Mouse (Mus musculus): ENCODE data around the gene Mpst. TPM values are rescaled to one million over a fixed set of nuclear protein-coding genes. Genes with fewer than 3 reads are reported as not detected.

The Mpst gene
- polyA plus RNA-seq, 1 experiment from 2014 or later: 4.4 TPM

GRCm38 (mm10) chr15:78378556-78378955 is 27.7 kb upstream of the Mpst start:
- no peaks in the 10 kb centered on the region for H3K4me1 ChIP-seq (ENCODE audit: control insufficient read depth, insufficient read depth, low read length)
- H3K4me3 ChIP-seq (ENCODE audit: low read depth, low read length): no peak overlapping the region
- H3K9me3 ChIP-seq (ENCODE audit: control insufficient read depth, low read depth, low read length): no peaks in the 10 kb centered on the region
- no peak overlapping the region for H3K4me2 ChIP-seq (replicated peaks; ENCODE audit: low read depth, low read length)
- no peak overlapping the region for H3K9ac ChIP-seq (replicated peaks; ENCODE audit: low read depth, low read length)
- no peaks in the 10 kb centered on the region for H3K27me3 ChIP-seq (ENCODE audit: control insufficient read depth, insufficient read depth, low read length)
- no peak for ATAC-seq (ENCODE audit: insufficient number of reproducible peaks, insufficient read depth, low FRiP score, low read depth)
- H3K36me3 ChIP-seq (ENCODE audit: control insufficient read depth, insufficient read depth, low read length): no peaks in the 10 kb centered on the region
- no peak overlapping the region for H3K27ac ChIP-seq (ENCODE audit: low read length)
- 57% methylated on average over 10 of the region's 10 CpGs for WGBS

GRCm38 (mm10) chr15:78380208-78380607 is 26.0 kb upstream of the Mpst start:
- Histone ChIP-seq H3K4me3 (ENCODE audit: low read depth, low read length) (no peak overlapping the region), H3K27me3 (ENCODE audit: control insufficient read depth, insufficient read depth, low read length) (no peaks in the 10 kb centered on the region), H3K27ac (ENCODE audit: low read length) (no peak overlapping the region), H3K4me1 (ENCODE audit: control insufficient read depth, insufficient read depth, low read length) (no peaks in the 10 kb centered on the region), H3K36me3 (ENCODE audit: control insufficient read depth, insufficient read depth, low read length) (no peaks in the 10 kb centered on the region), H3K9me3 (ENCODE audit: control insufficient read depth, low read depth, low read length) (no peaks in the 10 kb centered on the region), H3K9ac (replicated peaks; ENCODE audit: low read depth, low read length) (no peak overlapping the region), H3K4me2 (replicated peaks; ENCODE audit: low read depth, low read length) (no peak overlapping the region)
- ATAC-seq (ENCODE audit: insufficient number of reproducible peaks, insufficient read depth, low FRiP score, low read depth): no peak
- WGBS: 78% methylated on average over 2 of the region's 2 CpGs

GRCm38 (mm10) chr15:78380741-78381140 is 25.5 kb upstream of the Mpst start:
- H3K9me3 ChIP-seq (ENCODE audit: control insufficient read depth, low read depth, low read length): no peaks in the 10 kb centered on the region
- no peaks in the 10 kb centered on the region for H3K36me3 ChIP-seq (ENCODE audit: control insufficient read depth, insufficient read depth, low read length)
- ATAC-seq (ENCODE audit: insufficient number of reproducible peaks, insufficient read depth, low FRiP score, low read depth): no peak
- no peak overlapping the region for H3K27ac ChIP-seq (ENCODE audit: low read length)
- H3K27me3 ChIP-seq (ENCODE audit: control insufficient read depth, insufficient read depth, low read length): no peaks in the 10 kb centered on the region; the same call in 1 of the 2 replicates
- no peaks in the 10 kb centered on the region for H3K4me1 ChIP-seq (ENCODE audit: control insufficient read depth, insufficient read depth, low read length)
- no peak overlapping the region for H3K9ac ChIP-seq (replicated peaks; ENCODE audit: low read depth, low read length)
- WGBS: 63% methylated on average over 4 of the region's 4 CpGs
- no peak overlapping the region for H3K4me3 ChIP-seq (ENCODE audit: low read depth, low read length)
- no peak overlapping the region for H3K4me2 ChIP-seq (replicated peaks; ENCODE audit: low read depth, low read length)

GRCm38 (mm10) chr15:78382115-78382514 is 24.1 kb upstream of the Mpst start:
- H3K9me3 ChIP-seq (ENCODE audit: control insufficient read depth, low read depth, low read length): no peaks in the 10 kb centered on the region
- WGBS: 83% methylated on average over 4 of the region's 4 CpGs
- no peak for ATAC-seq (ENCODE audit: insufficient number of reproducible peaks, insufficient read depth, low FRiP score, low read depth)
- no peaks in the 10 kb centered on the region for H3K36me3 ChIP-seq (ENCODE audit: control insufficient read depth, insufficient read depth, low read length)
- H3K9ac ChIP-seq (replicated peaks; ENCODE audit: low read depth, low read length): no peak overlapping the region
- H3K27ac ChIP-seq (ENCODE audit: low read length): no peak overlapping the region
- no peak overlapping the region for H3K4me2 ChIP-seq (replicated peaks; ENCODE audit: low read depth, low read length)
- no peaks in the 10 kb centered on the region for H3K4me1 ChIP-seq (ENCODE audit: control insufficient read depth, insufficient read depth, low read length)
- no peaks in the 10 kb centered on the region; the same call in 1 of the 2 replicates for H3K27me3 ChIP-seq (ENCODE audit: control insufficient read depth, insufficient read depth, low read length)
- no peak overlapping the region for H3K4me3 ChIP-seq (ENCODE audit: low read depth, low read length)

GRCm38 (mm10) chr15:78383450-78384219 is 22.6 kb upstream of the Mpst start:
- Histone ChIP-seq H3K9ac (replicated peaks; ENCODE audit: low read depth, low read length) (no peak overlapping the region), H3K9me3 (ENCODE audit: control insufficient read depth, low read depth, low read length) (no peaks in the 10 kb centered on the region), H3K4me3 (ENCODE audit: low read depth, low read length) (no peak overlapping the region), H3K36me3 (ENCODE audit: control insufficient read depth, insufficient read depth, low read length) (no peaks in the 10 kb centered on the region), H3K4me2 (replicated peaks; ENCODE audit: low read depth, low read length) (no peak overlapping the region), H3K27me3 (ENCODE audit: control insufficient read depth, insufficient read depth, low read length) (no peaks in the 10 kb centered on the region; the same call in 1 of the 2 replicates), H3K4me1 (ENCODE audit: control insufficient read depth, insufficient read depth, low read length) (no peaks in the 10 kb centered on the region), H3K27ac (ENCODE audit: low read length) (no peak overlapping the region)
- ATAC-seq (ENCODE audit: insufficient number of reproducible peaks, insufficient read depth, low FRiP score, low read depth): no peak
- WGBS: 78% methylated on average over 11 of the region's 11 CpGs

GRCm38 (mm10) chr15:78384220-78385116 is 21.7 kb upstream of the Mpst start:
- no peak overlapping the region for H3K4me2 ChIP-seq (replicated peaks; ENCODE audit: low read depth, low read length)
- no peaks in the 10 kb centered on the region; the same call in 1 of the 2 replicates for H3K27me3 ChIP-seq (ENCODE audit: control insufficient read depth, insufficient read depth, low read length)
- no peaks in the 10 kb centered on the region for H3K9me3 ChIP-seq (ENCODE audit: control insufficient read depth, low read depth, low read length)
- H3K27ac ChIP-seq (ENCODE audit: low read length): no peak overlapping the region
- H3K36me3 ChIP-seq (ENCODE audit: control insufficient read depth, insufficient read depth, low read length): no peaks in the 10 kb centered on the region
- H3K9ac ChIP-seq (replicated peaks; ENCODE audit: low read depth, low read length): no peak overlapping the region
- H3K4me1 ChIP-seq (ENCODE audit: control insufficient read depth, insufficient read depth, low read length): no peaks in the 10 kb centered on the region
- no peak overlapping the region for H3K4me3 ChIP-seq (ENCODE audit: low read depth, low read length)
- ATAC-seq (ENCODE audit: insufficient number of reproducible peaks, insufficient read depth, low FRiP score, low read depth): no peak
- WGBS: 69% methylated on average over 7 of the region's 7 CpGs

GRCm38 (mm10) chr15:78385564-78385963 is 20.7 kb upstream of the Mpst start:
- no peaks in the 10 kb centered on the region for H3K9me3 ChIP-seq (ENCODE audit: control insufficient read depth, low read depth, low read length)
- H3K27me3 ChIP-seq (ENCODE audit: control insufficient read depth, insufficient read depth, low read length): no peaks in the 10 kb centered on the region; the same call in 1 of the 2 replicates
- no peak overlapping the region for H3K27ac ChIP-seq (ENCODE audit: low read length)
- no peaks in the 10 kb centered on the region for H3K36me3 ChIP-seq (ENCODE audit: control insufficient read depth, insufficient read depth, low read length)
- no peak overlapping the region for H3K4me3 ChIP-seq (ENCODE audit: low read depth, low read length)
- no peak overlapping the region for H3K4me2 ChIP-seq (replicated peaks; ENCODE audit: low read depth, low read length)
- H3K4me1 ChIP-seq (ENCODE audit: control insufficient read depth, insufficient read depth, low read length): no peaks in the 10 kb centered on the region
- 100% methylated on average over 1 of the region's 1 CpGs for WGBS
- no peak overlapping the region for H3K9ac ChIP-seq (replicated peaks; ENCODE audit: low read depth, low read length)
- no peak for ATAC-seq (ENCODE audit: insufficient number of reproducible peaks, insufficient read depth, low FRiP score, low read depth)

- ATAC-seq (ENCODE audit: insufficient number of reproducible peaks, insufficient read depth, low FRiP score, low read depth): no peak
- Histone ChIP-seq H3K27ac (ENCODE audit: low read length) (no peak overlapping the region), H3K4me1 (ENCODE audit: control insufficient read depth, insufficient read depth, low read length) (no peaks in the 10 kb centered on the region), H3K27me3 (ENCODE audit: control insufficient read depth, insufficient read depth, low read length) (no peaks in the 10 kb centered on the region), H3K4me3 (ENCODE audit: low read depth, low read length) (no peak overlapping the region), H3K4me2 (replicated peaks; ENCODE audit: low read depth, low read length) (no peak overlapping the region), H3K9me3 (ENCODE audit: control insufficient read depth, low read depth, low read length) (no peaks in the 10 kb centered on the region), H3K36me3 (ENCODE audit: control insufficient read depth, insufficient read depth, low read length) (no peaks in the 10 kb centered on the region), H3K9ac (replicated peaks; ENCODE audit: low read depth, low read length) (no peak overlapping the region)
- WGBS: 80% methylated on average over 3 of the region's 3 CpGs
These were observed 15.4 kb upstream of the Mpst start for GRCm38 (mm10) chr15:78390855-78391254.

All from stomach, embryonic 14.5 days (tissue).